Mouse (Mus musculus) embryonic facial prominence, embryonic 15.5 days (tissue): ENCODE results near the gene Arpp21. TPM values are rescaled to one million over a fixed set of nuclear protein-coding genes. Genes with fewer than 3 reads are reported as not detected.

ENCODE experiments used
- ATAC-seq: fragments of 200-750 bp; cut with Nextera tagmentation; 2 replicates; pipeline ENCODE4 v1.8.0; 2017; ENCODE audit warnings: low read depth, moderate TSS enrichment; ENCODE audit not compliant: insufficient number of reproducible peaks, low FRiP score, low TSS enrichment
- H3K27ac ChIP-seq: fragments of 300-500 bp; sonication (generic); replicated peaks from 2 replicates; pipeline ENCODE4 v1.5.1; 2015; ENCODE audit warnings: mild to moderate bottlenecking, inconsistent platforms
- H3K27me3 ChIP-seq: fragments of 300-500 bp; sonication (generic); 2 replicates; pipeline ENCODE4 v1.6.1; 2015; ENCODE audit warnings: inconsistent platforms
- H3K36me3 ChIP-seq: fragments of 300-500 bp; sonication (generic); 2 replicates; pipeline ENCODE4 v1.6.1; 2015; ENCODE audit warnings: mild to moderate bottlenecking, inconsistent platforms
- H3K4me1 ChIP-seq: fragments of 300-500 bp; sonication (generic); 2 replicates; pipeline ENCODE4 v1.6.1; 2015; ENCODE audit warnings: inconsistent platforms
- H3K4me2 ChIP-seq: fragments of 300-500 bp; sonication (generic); replicated peaks from 2 replicates; pipeline ENCODE4 v1.6.1; 2015; ENCODE audit warnings: mild to moderate bottlenecking, inconsistent platforms
- H3K4me3 ChIP-seq: fragments of 300-500 bp; sonication (generic); replicated peaks from 2 replicates; pipeline ENCODE4 v1.5.1; 2015; ENCODE audit warnings: mild to moderate bottlenecking, inconsistent platforms
- H3K9ac ChIP-seq: fragments of 300-500 bp; sonication (generic); 2 replicates; pipeline ENCODE4 v1.6.1; 2015; ENCODE audit warnings: inconsistent platforms
- H3K9me3 ChIP-seq: fragments of 300-500 bp; sonication (generic); replicated peaks from 2 replicates; pipeline ENCODE4 v1.6.1; 2016; ENCODE audit warnings: inconsistent platforms
- WGBS: fragments of 180-500 bp; shearing (Covaris S2); methylation state at CpG from one replicate; pipeline ENCODE4 v1.1.7; 2015; 5-methylcytosine and 5-hydroxymethylcytosine counted together
- polyA plus RNA-seq: library from polyadenylated mRNA; unstranded; fragments of >200 nt; fragmentation: Nextera tagmentation; extraction: Ambion mirVana; gene quantifications from 2 replicates; pipeline ENCODE4 v1.2.1, GENCODE M21; 2015

The Arpp21 gene
- polyA plus RNA-seq: 20.7 and 29.3 TPM in 2 replicates

DNA sequence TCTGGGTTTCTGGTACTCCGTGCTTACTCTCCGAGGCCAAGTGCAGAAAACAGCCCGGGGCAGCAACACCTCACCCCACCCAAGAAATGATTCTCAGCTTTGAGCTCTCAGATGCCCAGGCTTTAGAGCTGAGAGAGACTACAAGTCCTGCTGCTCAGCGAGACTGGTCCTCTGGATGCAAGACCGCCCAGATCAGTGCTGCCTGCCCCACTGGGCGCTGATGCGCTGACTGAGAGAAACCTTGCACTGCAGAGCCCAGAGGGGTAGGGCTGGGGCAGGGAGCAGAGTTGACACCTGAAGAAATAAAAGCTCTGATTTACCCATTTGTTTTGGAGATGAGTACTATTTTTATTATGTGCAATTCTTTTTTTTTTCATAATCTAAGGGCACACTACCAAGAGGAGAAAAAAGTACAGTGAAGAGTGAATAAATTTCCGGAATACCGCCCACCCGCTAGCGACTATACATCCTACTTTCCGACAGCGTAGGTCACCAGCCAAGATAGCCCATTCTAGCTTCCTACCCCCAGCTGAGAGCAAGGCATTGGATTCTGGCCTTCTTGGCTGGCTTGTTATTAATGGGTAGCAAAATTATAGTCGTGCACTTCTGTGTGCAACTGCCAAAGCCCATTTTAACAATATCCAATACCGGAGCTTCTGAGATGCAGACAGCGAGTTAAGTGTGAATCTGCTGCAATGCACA, at the start of gene Arpp21:
Arpp21 (minus strand) TSS at position 243 of the 702 bp plus-strand sequence.
- Histone ChIP-seq H3K27ac (0 out of 2 replicates have a peak within 1 kb of the TSS, but pooled peaks have one; percentile 11), H3K27me3 (peaks cover 61% of the 10 kb centered on the region), H3K4me2 (peak within 1 kb of the TSS; percentile 79), H3K4me1 (peaks cover 13% of the 10 kb centered on the region), H3K9ac (no peak within 1 kb of the TSS), H3K9me3 (no peaks in the 10 kb centered on the region), H3K4me3 (peak within 1 kb of the TSS; percentile 43), H3K36me3 (no peaks in the 10 kb centered on the region)
- peak; percentile 49; the same call in 1 of the 2 replicates for ATAC-seq
- WGBS: 20% methylated on average over 16 of the region's 16 CpGs

DNA sequence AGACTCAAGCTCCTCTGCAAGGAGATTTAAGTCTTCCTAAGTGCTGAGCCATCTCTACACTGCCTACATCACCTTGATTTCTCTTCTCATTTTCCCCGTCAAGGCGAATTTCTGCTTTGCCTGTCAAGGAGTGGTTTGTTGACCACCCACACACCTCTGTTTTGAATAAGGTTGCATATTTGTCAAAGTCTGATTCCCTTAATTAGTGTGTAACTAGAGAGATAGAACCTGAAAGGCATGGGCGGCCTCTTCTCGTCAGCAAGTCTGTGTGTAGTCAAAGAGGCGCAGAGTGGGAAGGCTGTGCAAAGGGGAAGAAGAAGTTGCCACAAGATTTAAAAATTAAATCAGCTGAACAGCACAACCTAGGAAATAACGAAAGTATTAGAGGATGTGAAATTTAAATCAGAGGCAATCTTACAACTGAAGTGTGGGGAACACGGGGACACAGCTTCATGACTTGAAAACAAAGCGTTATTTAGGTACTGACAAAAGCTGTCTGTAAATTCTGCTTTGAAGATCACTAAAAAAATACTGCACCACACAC, 36.8 kb upstream of the Arpp21 start:
- WGBS: 68% methylated on average over 8 of the region's 8 CpGs
- H3K27ac ChIP-seq: no peak overlapping the region
- ATAC-seq: no peak

DNA sequence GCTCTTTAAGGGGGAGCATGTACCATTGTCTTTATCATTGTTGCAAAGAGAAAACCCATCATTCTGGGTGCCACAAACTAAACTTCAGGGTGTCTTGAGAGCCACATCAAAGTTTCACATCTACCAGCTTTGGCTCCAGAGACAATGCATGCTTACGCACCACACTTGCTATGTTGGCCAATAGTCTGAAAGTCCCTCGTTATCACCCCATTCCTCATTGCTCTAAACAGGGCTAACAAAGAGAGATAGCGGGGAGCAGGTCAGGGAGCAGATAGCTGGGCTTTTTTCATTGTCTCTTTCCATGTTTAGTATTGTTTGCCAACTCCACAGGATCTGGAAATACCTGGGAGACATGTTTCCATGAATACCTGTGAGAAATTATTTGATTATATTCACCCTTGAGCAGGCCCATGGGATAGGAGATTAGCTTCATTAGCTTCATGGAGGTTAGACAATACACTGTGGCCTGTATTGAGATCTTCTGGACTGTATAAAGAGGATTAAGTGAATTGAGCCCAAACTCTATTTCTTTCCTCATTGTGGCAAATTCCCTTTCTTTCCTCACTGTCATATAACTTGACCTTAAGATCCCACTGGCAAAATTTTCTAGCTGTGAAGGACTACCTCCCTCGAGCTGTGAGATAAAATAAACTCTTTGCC, 29.4 kb upstream of the Arpp21 start:
- Histone ChIP-seq H3K9me3 (no peaks in the 10 kb centered on the region), H3K27me3 (no peaks in the 10 kb centered on the region), H3K4me1 (no peaks in the 10 kb centered on the region), H3K36me3 (no peaks in the 10 kb centered on the region), H3K27ac (no peak overlapping the region), H3K4me3 (no peak overlapping the region), H3K9ac (no peak overlapping the region), H3K4me2 (no peak overlapping the region)
- 81% methylated on average over 4 of the region's 4 CpGs for WGBS
- no peak for ATAC-seq

More for the DNA sequence above, 36.8 kb upstream of the Arpp21 start:
- H3K36me3 ChIP-seq: no peaks in the 10 kb centered on the region
- H3K9me3 ChIP-seq: no peaks in the 10 kb centered on the region
- H3K4me2 ChIP-seq: no peak overlapping the region
- no peaks in the 10 kb centered on the region for H3K27me3 ChIP-seq
- H3K9ac ChIP-seq: no peak overlapping the region
- H3K4me1 ChIP-seq: no peaks in the 10 kb centered on the region
- no peak overlapping the region for H3K4me3 ChIP-seq

DNA sequence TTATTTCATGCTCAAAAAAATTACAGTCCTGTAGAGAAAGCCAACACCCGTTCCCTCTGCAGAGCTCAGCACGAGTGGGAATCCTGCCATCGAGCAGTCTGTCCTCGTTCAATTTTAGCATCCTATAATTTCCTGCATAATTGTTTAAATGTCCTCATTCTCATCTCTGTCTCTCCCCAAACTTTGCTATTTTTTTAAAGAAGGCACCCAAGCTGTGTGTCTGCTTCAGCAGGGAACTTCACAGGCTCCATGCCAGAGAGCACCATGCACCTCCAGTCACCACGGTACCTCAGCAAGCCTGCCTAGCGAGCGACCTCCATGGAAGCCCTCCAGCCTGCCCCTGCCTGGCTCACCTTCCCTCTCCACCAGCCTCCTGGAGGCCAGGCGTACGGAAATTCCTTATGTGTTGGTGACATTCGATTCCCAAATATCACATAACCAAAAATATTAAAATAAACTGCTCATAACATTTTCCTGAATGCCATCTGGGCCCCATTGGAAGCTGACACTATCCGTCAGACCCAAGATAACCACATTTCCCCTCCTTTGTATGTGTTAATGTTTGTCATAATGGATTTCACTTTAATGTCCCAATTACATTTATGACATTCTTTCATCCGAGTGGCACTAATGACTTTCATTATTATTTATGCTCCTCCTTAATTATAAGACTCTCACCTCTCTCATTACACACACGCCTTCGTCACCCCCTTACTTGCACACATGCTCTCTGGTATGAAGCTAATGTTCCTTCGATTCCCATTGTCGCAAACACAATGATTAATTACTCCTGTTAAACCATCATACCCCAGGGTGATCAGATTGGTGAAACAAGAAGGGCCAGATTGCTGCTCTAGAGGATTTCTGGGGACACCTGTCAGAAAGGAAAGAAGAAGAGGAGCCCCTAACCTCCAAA, 26.5 kb upstream of the Arpp21 start:
- no peak overlapping the region for H3K27ac ChIP-seq
- no peak overlapping the region for H3K4me3 ChIP-seq
- no peak overlapping the region for H3K9ac ChIP-seq
- no peaks in the 10 kb centered on the region for H3K9me3 ChIP-seq
- ATAC-seq: no peak
- H3K4me1 ChIP-seq: no peaks in the 10 kb centered on the region
- no peaks in the 10 kb centered on the region for H3K36me3 ChIP-seq
- no peaks in the 10 kb centered on the region for H3K27me3 ChIP-seq
- no peak overlapping the region for H3K4me2 ChIP-seq
- 74% methylated on average over 16 of the region's 16 CpGs for WGBS

- H3K4me2 ChIP-seq: no peak overlapping the region
- H3K4me1 ChIP-seq: no peaks in the 10 kb centered on the region
- no peak overlapping the region for H3K4me3 ChIP-seq
- peak; percentile 63; the same call in 1 of the 2 replicates for ATAC-seq
- no peak overlapping the region for H3K9ac ChIP-seq
- no peaks in the 10 kb centered on the region for H3K9me3 ChIP-seq
- H3K27me3 ChIP-seq: no peaks in the 10 kb centered on the region
- no peak overlapping the region for H3K27ac ChIP-seq
- no peaks in the 10 kb centered on the region for H3K36me3 ChIP-seq
- WGBS: 66% methylated on average over 2 of the region's 2 CpGs
Observed at GRCm38 (mm10) chr9:112261556-112261955, 25.8 kb upstream of the Arpp21 start.

- no peak overlapping the region for H3K9ac ChIP-seq
- H3K4me2 ChIP-seq: no peak overlapping the region
- H3K27ac ChIP-seq: no peak overlapping the region
- 69% methylated on average over 2 of the region's 2 CpGs for WGBS
- no peaks in the 10 kb centered on the region for H3K9me3 ChIP-seq
- no peaks in the 10 kb centered on the region for H3K36me3 ChIP-seq
- H3K27me3 ChIP-seq: no peaks in the 10 kb centered on the region
- no peaks in the 10 kb centered on the region for H3K4me1 ChIP-seq
- no peak for ATAC-seq
- H3K4me3 ChIP-seq: no peak overlapping the region
Observed at GRCm38 (mm10) chr9:112260696-112261095, 25.0 kb upstream of the Arpp21 start.

DNA sequence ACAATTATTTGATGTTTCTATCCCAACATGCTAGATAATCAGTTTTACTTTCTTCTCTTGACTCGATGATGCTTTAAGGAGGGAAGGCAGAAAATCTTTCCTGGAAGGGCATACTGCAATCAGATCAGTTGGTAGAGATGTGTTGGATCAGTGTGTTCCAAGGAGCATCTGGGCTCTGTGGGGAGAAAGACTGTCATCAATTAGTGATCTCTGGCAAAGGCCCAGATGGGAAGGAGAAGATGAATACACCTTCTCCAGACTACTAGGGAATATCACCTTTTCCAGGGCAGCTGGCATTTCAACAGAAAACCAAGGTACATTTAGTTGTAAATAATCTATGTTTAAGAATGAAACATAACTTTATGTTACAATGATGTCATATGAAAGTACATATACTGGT, 22.8 kb upstream of the Arpp21 start:
- Histone ChIP-seq H3K36me3 (no peaks in the 10 kb centered on the region), H3K4me3 (no peak overlapping the region), H3K27me3 (no peaks in the 10 kb centered on the region), H3K9me3 (no peaks in the 10 kb centered on the region), H3K9ac (no peak overlapping the region), H3K27ac (no peak overlapping the region), H3K4me1 (no peaks in the 10 kb centered on the region), H3K4me2 (no peak overlapping the region)
- 75% methylated on average over 1 of the region's 1 CpGs for WGBS
- no peak for ATAC-seq

DNA sequence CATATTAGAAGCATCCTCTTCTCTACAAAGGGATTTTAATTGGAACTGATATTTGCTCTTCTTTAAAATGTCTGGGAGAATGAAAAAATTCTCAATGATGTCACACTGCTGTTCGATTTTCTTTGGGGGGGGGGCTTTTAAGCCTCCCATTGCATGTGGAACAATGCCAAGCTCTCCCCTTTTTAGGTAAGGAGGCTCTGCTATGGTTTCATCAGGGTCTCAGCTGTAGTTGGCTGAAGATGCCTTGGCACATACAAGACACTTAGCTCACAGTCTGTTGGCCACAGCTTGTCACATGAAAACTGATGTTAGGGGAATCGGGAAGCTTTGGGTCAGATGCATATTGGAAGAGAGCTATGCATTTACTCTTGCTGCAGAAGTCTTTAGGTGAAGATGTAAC, 20.2 kb upstream of the Arpp21 start:
- H3K9ac ChIP-seq: no peak overlapping the region
- H3K27ac ChIP-seq: no peak overlapping the region
- no peak overlapping the region for H3K4me3 ChIP-seq
- ATAC-seq: no peak
- no peaks in the 10 kb centered on the region for H3K9me3 ChIP-seq
- H3K4me1 ChIP-seq: no peaks in the 10 kb centered on the region
- no peak overlapping the region for H3K4me2 ChIP-seq
- WGBS: 70% methylated on average over 2 of the region's 2 CpGs
- H3K36me3 ChIP-seq: no peaks in the 10 kb centered on the region
- H3K27me3 ChIP-seq: no peaks in the 10 kb centered on the region

GRCm38 (mm10) chr9:112253730-112254129, 18.0 kb upstream of the Arpp21 start:
- no peak overlapping the region for H3K4me2 ChIP-seq
- H3K9me3 ChIP-seq: no peaks in the 10 kb centered on the region
- no peaks in the 10 kb centered on the region for H3K36me3 ChIP-seq
- no peaks in the 10 kb centered on the region for H3K27me3 ChIP-seq
- H3K9ac ChIP-seq: no peak overlapping the region
- no peak for ATAC-seq
- 82% methylated on average over 1 of the region's 1 CpGs for WGBS
- H3K4me3 ChIP-seq: no peak overlapping the region
- no peaks in the 10 kb centered on the region for H3K4me1 ChIP-seq
- no peak overlapping the region for H3K27ac ChIP-seq

GRCm38 (mm10) chr9:112251857-112252256, 16.1 kb upstream of the Arpp21 start:
- WGBS: 76% methylated on average over 3 of the region's 3 CpGs

GRCm38 (mm10) chr9:112251339-112251738, 15.6 kb upstream of the Arpp21 start:
- H3K4me1 ChIP-seq: no peaks in the 10 kb centered on the region
- H3K9ac ChIP-seq: no peak overlapping the region
- no peak overlapping the region for H3K4me2 ChIP-seq
- no peaks in the 10 kb centered on the region for H3K9me3 ChIP-seq
- no peak for ATAC-seq
- no peak overlapping the region for H3K4me3 ChIP-seq
- WGBS: 91% methylated on average over 5 of the region's 5 CpGs
- no peak overlapping the region for H3K27ac ChIP-seq
- no peaks in the 10 kb centered on the region for H3K36me3 ChIP-seq
- no peaks in the 10 kb centered on the region for H3K27me3 ChIP-seq

More at GRCm38 (mm10) chr9:112251857-112252256, 16.1 kb upstream of the Arpp21 start:
- Histone ChIP-seq H3K4me2 (no peak overlapping the region), H3K27me3 (no peaks in the 10 kb centered on the region), H3K4me3 (no peak overlapping the region), H3K9ac (no peak overlapping the region), H3K4me1 (no peaks in the 10 kb centered on the region), H3K9me3 (no peaks in the 10 kb centered on the region), H3K27ac (no peak overlapping the region), H3K36me3 (no peaks in the 10 kb centered on the region)
- no peak for ATAC-seq
